Mouse (Mus musculus) megakaryocyte, adult 5-6 weeks (primary cell): ENCODE measurements around the gene Rab3ip. TPM values are rescaled to one million over a fixed set of nuclear protein-coding genes. Genes with fewer than 3 reads are reported as not detected.

Experiments
- ATAC-seq: 2 replicates; pipeline ENCODE4 v1.8.0; 2016; ENCODE audit warnings: mild to moderate bottlenecking, inconsistent platforms; ENCODE audit not compliant: poor library complexity, severe bottlenecking
- total RNA-seq, 2 experiments: library from RNA; stranded (forward) in 1 of 2; stranded (reverse) in 1 of 2; fragments of 153-499, 151-499 nt in 1 of 2; fragments of 221-1000, 200-1000 nt in 1 of 2; gene quantifications; 2 replicates each; pipeline versions ENCODE4 v1.2.3 to v1.2.4; 2015 to 2017

Gene Rab3ip
- total RNA-seq (2015) (5.6 and 6.0 TPM in 2 replicates), total RNA-seq (2017) (8.2 and 14.5 TPM in 2 replicates)

DNA sequence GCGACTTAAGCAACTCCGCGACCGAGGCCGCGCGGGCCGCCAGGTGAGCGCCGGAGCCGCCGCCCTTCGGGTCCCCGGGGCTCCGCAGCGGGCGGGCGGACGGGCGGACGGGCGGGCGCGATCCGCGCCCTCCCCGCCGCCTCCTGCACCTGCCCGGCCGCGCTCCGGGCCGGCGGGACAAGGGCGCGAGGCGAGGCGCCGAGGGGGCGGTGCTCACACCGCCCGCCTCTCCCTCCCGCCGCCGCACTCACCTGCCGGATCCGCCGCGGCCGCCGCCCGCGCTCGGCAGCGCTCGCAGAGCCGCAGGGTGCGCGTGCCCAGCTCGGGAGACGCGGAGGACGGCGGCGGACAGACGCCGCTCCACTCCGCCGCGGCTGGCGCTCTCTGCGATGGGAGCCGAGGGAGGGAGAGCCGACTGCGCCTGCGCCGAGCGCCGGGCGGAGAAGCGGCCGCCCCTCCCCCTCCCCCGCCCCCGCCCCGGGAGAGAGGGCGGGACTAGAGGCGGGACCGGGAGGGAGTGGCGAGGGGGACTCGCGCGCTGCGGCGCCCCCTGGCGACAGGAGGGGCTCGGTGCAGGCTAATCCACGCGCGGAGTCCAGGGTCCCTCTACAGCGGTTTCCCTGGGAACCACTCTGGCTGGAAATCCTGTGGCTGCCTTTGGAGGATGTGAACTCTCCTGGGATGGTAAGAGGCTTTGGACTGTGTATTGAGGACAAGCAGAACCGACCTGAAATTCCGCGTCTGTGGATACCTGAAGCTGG is at the start of gene Rab3ip:
Gene Rab3ip (minus strand): TSS at position 761 of the 761 bp plus-strand sequence.
- peak; percentile 97 for ATAC-seq

GRCm38 (mm10) chr10:116998716-116999455 is 48.3 kb upstream of the Rab3ip start:
- ATAC-seq: no peak

DNA sequence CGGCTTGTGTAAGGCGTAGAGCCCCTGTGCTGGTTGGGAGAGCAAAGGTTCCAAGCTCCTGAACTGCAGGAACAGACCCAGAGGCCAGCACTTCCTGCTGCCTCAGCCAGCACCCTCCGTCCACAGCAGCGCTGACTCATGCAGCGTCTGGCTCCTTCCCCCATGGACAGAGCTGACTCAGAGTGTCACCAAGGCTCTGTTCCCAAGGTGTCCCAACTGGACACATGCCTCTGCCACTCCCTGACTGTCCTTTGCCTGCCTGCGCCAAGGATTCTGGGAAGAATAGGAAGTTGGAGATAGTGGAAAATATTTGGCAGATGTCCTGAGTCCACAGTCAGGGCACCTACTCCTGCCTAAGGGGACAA is 45.6 kb upstream of the Rab3ip start:
- ATAC-seq: peak; percentile 45

GRCm38 (mm10) chr10:116995584-116996235 is 45.1 kb upstream of the Rab3ip start:
- no peak for ATAC-seq

DNA sequence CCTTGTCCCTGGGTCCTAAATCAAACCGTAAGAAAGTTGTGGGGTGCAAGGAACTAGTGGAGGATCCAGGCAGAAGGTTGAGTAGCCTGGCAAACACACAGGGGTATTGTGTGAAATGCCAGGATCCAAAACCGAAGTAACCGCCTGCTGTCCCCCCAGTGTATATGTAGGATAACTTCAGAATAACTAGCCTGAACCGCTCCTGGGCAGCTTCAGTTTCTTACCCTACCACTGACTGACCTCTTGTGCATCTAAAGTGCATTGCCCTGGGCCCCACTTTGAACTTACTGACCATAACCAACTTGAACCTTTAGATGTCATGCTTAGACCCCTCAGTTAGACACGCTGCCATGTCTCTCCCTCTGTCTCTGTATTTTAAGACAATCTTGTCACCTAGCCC is 44.6 kb upstream of the Rab3ip start:
- ATAC-seq: no peak

DNA sequence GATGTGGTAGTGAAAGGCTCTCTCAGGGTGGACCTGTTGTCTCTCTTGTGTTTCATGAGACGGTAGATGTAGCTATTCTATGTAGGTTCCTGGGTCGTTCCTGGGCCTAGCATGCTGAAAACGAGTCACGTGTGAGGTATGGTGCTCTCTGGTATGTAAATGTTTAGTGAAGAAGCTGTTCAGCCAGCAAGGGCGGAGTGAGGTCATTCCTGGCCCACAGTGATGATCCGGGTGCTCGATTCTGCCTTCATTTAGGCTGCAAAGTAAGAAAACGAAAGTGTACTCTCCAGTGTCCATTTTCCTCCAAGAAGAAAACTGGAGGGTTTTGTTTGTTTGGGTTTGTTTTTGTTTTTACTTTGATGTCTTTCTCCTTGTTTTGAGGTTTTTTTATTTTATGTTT is 43.4 kb upstream of the Rab3ip start:
- ATAC-seq: no peak

- ATAC-seq: no peak
Measured at GRCm38 (mm10) chr10:116986264-116987082, 35.9 kb upstream of the Rab3ip start, which contains the start of gene Best3. Gene Best3, plus strand, starts transcription at chr10:116986314.

DNA sequence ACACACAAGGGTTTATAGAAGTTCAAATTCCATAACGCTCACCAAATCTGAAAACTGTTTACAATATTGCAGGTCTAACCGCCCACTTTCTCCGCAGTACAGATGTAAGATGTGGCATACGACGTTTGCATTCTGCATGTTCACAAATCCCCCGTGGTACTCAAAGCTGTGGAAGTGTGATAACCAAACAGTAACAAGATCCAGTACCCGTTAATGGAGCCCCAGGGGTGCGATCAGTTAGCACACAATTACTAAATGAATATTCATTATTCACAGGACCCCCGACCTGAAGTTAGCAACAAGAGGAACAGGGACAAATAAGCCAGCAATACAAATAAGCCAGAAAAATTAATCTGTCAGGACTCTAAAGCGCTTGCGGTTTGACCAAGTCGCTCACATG is 34.3 kb upstream of the Rab3ip start:
- ATAC-seq: no peak

DNA sequence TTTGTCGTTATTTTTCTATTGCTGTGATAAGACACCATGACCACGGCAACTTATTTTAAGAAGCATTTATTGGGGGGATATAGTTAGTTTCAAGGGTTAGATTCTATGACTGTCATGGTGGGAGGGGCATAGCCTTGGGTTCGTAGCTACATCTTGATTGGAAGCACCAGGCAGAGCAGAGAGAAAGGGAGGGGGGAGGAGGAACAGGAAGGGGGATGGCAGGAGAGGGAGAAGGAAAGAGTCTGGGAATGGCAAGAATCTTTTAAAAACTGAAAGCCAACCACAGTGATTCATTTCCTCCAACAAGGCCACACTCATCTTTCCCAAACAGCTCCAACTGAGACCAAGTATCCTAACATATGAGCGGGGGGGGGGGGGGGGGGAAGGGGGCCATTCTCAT is 32.0 kb upstream of the Rab3ip start:
- no peak for ATAC-seq

GRCm38 (mm10) chr10:116980888-116981287 is 30.3 kb upstream of the Rab3ip start:
- peak; percentile 72 for ATAC-seq

- ATAC-seq: no peak
Measured at GRCm38 (mm10) chr10:116980273-116980672, 29.7 kb upstream of the Rab3ip start.

- ATAC-seq: no peak
Measured at GRCm38 (mm10) chr10:116978841-116979240, 28.3 kb upstream of the Rab3ip start.

DNA sequence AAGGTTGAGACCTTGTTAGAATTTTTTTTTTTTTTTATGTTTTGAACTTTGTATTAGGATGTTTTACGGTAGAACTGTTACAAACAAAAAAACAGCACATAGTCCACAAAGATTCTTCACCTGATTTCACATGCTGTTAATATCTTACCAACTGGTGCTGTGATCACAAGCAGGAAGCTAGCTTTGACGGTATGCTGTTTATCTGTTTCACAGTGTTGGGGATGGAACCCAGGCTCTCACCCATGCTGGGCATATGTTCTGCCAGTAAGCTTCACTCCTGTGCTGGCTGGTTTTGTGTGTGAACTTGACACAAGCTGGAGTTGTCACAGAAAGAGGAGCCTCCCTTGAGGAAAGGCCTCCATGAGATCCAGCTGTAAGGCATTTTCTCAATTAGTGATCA is 27.3 kb upstream of the Rab3ip start:
- no peak for ATAC-seq

DNA sequence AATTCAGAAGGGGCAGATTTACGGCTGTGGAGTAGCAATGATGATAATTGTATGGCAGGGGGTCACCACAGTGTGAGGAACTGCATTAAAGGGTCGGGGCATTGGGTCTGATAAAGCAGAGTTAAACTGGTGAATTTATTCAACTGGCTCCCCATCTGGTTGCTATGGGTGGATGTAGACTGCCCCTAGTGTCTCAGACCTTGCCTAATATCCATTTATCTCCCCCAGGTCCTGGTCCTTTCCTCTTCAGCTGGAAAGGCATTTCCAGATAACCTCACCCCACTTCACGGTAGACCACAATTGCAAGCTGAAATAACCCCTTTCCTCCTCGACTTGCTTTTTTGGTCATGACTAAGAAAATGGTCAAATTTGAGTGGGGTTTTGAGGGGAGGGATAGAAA is 26.9 kb upstream of the Rab3ip start:
- no peak for ATAC-seq

- no peak for ATAC-seq
Measured at GRCm38 (mm10) chr10:116972509-116972908, 21.9 kb upstream of the Rab3ip start, which contains the start of gene Gm10271. Gene Gm10271, minus strand, starts transcription at chr10:116972609.

GRCm38 (mm10) chr10:116968741-116969140 is 18.2 kb upstream of the Rab3ip start:
- ATAC-seq: no peak

- ATAC-seq: no peak
Measured at GRCm38 (mm10) chr10:116966065-116966464, 15.5 kb upstream of the Rab3ip start.

DNA sequence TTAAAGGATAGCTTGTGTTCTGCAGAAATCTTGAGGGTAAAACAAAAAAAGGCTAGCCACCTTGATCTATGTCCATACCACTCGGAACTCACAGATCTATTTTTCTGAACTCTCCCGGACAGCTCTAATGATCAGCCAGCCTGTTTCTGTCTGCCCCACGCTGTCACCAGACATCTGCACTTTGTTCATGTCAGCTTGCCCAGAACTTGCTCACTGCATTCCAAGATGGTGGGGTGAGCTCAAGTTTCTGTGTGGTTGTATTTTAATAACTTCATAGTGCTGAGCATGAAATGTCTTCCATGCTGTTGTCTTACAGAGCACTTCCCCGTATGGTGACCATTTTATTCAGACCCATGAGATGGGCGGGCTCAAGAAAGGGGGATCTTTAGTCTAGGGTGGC is 14.7 kb upstream of the Rab3ip start:
- no peak for ATAC-seq

DNA sequence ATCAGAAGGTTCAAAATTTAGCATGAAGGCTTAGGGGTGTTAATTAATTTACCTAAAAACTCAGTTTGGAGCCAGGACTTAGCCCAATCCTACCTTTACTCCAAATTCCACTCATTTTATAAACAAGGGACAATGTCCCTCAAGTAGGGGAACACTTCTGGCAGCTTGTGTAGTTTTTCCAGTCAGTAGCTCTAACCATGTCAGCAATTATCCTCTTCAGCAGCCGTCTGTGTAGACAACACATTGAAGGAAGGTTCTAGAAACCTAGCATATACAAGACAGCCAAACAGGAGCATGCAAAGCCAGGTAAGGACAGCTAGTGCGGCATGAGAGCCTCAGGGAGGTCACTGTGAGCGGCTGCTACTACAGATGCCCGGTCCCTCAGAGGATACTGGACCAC is 14.0 kb upstream of the Rab3ip start:
- ATAC-seq: no peak

- no peak for ATAC-seq
Measured at GRCm38 (mm10) chr10:116964084-116964483, 13.5 kb upstream of the Rab3ip start.

- no peak for ATAC-seq
Measured at GRCm38 (mm10) chr10:116962803-116963202, 12.2 kb upstream of the Rab3ip start.
